Mouse (Mus musculus): ENCODE results near the gene Deup1. TPM values are rescaled to one million over a fixed set of nuclear protein-coding genes. Genes with fewer than 3 reads are reported as not detected.
"Not testable (repeated sequence)": the region's sequence is repeated elsewhere in the genome, so short reads cannot be mapped to it uniquely, and the experiment has no call there.

Gene Deup1
- polyA plus RNA-seq, 1 experiment from 2014 or later = 6.2 TPM

DNA sequence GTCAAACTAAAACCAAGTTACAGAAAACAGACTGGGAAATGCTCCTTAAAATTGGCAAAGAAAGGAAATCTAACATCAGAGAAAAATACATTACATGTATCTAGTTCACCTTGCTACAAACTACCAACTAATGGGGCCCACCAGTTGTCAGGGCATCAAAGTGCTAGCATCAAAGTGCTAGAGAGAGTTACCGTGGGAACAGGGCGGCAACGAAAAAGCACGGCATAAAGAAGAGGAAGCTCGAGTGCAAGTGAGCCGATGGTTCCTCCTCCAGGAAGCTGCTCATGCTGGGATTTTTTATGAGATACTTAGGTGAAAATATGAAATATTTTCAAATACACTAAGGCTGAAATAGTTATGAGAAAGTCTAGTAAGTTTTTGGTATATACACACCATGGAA, 47.6 kb downstream of the Deup1 start:
- no peak overlapping the region for H3K9ac ChIP-seq (ENCODE audit: low read depth, low read length)
- DNase-seq (ENCODE audit: low spot score) = no peak
- H3K4me3 ChIP-seq (ENCODE audit: low read depth, low read length) = no peak overlapping the region
- H3K4me2 ChIP-seq (replicated peaks; ENCODE audit: low read depth, low read length) = no peak overlapping the region
- H3K36me3 ChIP-seq (ENCODE audit: control insufficient read depth, insufficient read depth, low read length) = no peaks in the 10 kb centered on the region
- no peak for ATAC-seq (ENCODE audit: low FRiP score)
- no peaks in the 10 kb centered on the region for H3K27me3 ChIP-seq (ENCODE audit: control insufficient read depth, insufficient read depth, low read length)
- H3K27ac ChIP-seq (ENCODE audit: low read depth, low read length) = no peak overlapping the region
- WGBS = 66% methylated on average over 6 of the region's 6 CpGs
- no peaks in the 10 kb centered on the region for H3K9me3 ChIP-seq (ENCODE audit: control insufficient read depth, low read length)
- H3K4me1 ChIP-seq (replicated peaks; ENCODE audit: control insufficient read depth, insufficient read depth, low read length) = no peaks in the 10 kb centered on the region

DNA sequence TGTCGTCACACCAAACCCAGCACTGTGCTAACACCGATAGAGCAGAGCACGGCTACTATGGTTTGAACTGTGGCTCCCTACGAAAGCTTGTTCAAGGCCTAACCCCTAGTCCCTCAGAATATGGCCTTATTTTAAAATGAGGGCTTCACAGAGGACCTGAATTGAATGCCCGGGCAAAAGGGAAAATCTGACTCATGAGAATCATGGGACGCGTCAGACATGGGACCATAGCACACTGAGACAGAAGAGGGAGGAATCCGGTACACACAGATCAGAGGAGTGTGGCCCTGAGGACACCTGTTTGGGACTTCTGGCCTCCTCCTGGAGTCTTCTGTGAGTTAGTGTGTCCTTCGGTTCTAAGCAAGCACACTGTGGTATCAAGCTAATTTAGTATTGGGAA, 48.8 kb downstream of the Deup1 start:
- DNase-seq (ENCODE audit: low spot score) (no peak), ATAC-seq (ENCODE audit: low FRiP score) (no peak)
- Histone ChIP-seq H3K4me2 (replicated peaks; ENCODE audit: low read depth, low read length) (no peak overlapping the region), H3K4me3 (ENCODE audit: low read depth, low read length) (no peak overlapping the region), H3K4me1 (replicated peaks; ENCODE audit: control insufficient read depth, insufficient read depth, low read length) (no peaks in the 10 kb centered on the region), H3K27ac (ENCODE audit: low read depth, low read length) (no peak overlapping the region), H3K9me3 (ENCODE audit: control insufficient read depth, low read length) (no peaks in the 10 kb centered on the region), H3K36me3 (ENCODE audit: control insufficient read depth, insufficient read depth, low read length) (no peaks in the 10 kb centered on the region), H3K9ac (ENCODE audit: low read depth, low read length) (no peak overlapping the region), H3K27me3 (ENCODE audit: control insufficient read depth, insufficient read depth, low read length) (no peaks in the 10 kb centered on the region)
- WGBS = 94% methylated on average over 9 of the region's 9 CpGs

DNA sequence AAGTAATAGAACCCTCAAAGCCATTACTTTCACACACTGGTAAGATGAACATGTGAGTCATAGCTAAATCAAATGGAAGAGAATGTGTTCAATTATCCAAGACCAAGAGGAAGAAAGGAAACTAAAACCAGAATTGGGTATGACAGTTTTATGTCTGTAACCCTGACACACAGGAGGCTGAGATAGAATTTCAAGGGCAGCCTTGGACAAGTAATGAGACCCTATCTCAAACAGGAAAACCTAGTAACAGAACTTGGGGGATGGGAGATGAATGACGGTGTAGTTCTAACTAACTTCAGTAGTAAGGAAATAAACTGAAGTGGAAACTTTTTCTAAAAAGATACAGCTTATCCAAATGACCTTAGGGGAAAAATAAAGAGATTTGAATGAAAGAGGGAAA, 49.3 kb downstream of the Deup1 start:
- 75% methylated on average over 1 of the region's 1 CpGs for WGBS

DNA sequence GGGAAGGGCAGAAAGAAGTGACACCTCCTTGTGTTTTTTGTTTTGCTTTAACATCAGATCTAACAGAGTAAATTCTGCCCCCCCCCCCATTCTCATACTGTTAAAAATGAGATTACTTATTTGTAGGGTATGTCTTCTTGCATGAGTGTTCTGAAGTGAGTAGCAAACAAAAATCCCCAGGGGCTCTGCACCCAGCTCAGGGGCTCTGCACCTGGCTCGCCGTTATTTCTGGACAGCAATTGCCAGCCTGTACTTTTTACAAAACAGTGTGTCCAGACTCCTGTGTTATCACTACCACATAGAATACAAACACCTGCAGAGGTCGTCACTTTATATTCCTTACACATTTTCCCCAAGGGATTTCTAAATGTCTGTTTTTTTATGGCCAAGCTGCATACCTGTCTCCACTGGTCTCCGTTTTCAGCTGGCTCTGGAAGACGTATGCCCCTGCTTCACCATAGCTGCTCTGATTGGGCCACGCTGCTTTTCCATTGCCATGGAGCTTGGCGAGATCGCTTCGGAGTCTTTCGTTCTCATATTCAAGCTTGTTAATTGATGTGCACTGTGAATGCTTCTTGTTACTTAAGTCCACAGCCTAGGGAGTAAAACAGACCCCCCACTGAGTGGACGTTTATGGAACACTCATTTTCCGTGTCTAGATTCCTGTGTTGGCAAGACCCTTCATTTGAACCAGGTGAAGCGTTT, 52.8 kb downstream of the Deup1 start:
- no peak overlapping the region for H3K27ac ChIP-seq (ENCODE audit: low read depth, low read length)
- H3K27me3 ChIP-seq (ENCODE audit: control insufficient read depth, insufficient read depth, low read length) = no peaks in the 10 kb centered on the region
- DNase-seq (ENCODE audit: low spot score) (no peak), ATAC-seq (ENCODE audit: low FRiP score) (no peak)
- H3K36me3 ChIP-seq (ENCODE audit: control insufficient read depth, insufficient read depth, low read length) = no peaks in the 10 kb centered on the region
- no peaks in the 10 kb centered on the region for H3K9me3 ChIP-seq (ENCODE audit: control insufficient read depth, low read length)
- no peak overlapping the region for H3K4me3 ChIP-seq (ENCODE audit: low read depth, low read length)
- H3K9ac ChIP-seq (ENCODE audit: low read depth, low read length) = no peak overlapping the region
- no peaks in the 10 kb centered on the region for H3K4me1 ChIP-seq (replicated peaks; ENCODE audit: control insufficient read depth, insufficient read depth, low read length)
- 82% methylated on average over 13 of the region's 13 CpGs for WGBS
- no peak overlapping the region for H3K4me2 ChIP-seq (replicated peaks; ENCODE audit: low read depth, low read length)

More for the DNA sequence above, 49.3 kb downstream of the Deup1 start:
- H3K4me3 ChIP-seq (ENCODE audit: low read depth, low read length) = no peak overlapping the region
- no peak overlapping the region for H3K4me2 ChIP-seq (replicated peaks; ENCODE audit: low read depth, low read length)
- DNase-seq (ENCODE audit: low spot score) (no peak), ATAC-seq (ENCODE audit: low FRiP score) (no peak)
- no peaks in the 10 kb centered on the region for H3K4me1 ChIP-seq (replicated peaks; ENCODE audit: control insufficient read depth, insufficient read depth, low read length)
- no peak overlapping the region for H3K9ac ChIP-seq (ENCODE audit: low read depth, low read length)
- H3K27me3 ChIP-seq (ENCODE audit: control insufficient read depth, insufficient read depth, low read length) = no peaks in the 10 kb centered on the region
- no peak overlapping the region for H3K27ac ChIP-seq (ENCODE audit: low read depth, low read length)
- H3K9me3 ChIP-seq (ENCODE audit: control insufficient read depth, low read length) = no peaks in the 10 kb centered on the region
- no peaks in the 10 kb centered on the region for H3K36me3 ChIP-seq (ENCODE audit: control insufficient read depth, insufficient read depth, low read length)

DNA sequence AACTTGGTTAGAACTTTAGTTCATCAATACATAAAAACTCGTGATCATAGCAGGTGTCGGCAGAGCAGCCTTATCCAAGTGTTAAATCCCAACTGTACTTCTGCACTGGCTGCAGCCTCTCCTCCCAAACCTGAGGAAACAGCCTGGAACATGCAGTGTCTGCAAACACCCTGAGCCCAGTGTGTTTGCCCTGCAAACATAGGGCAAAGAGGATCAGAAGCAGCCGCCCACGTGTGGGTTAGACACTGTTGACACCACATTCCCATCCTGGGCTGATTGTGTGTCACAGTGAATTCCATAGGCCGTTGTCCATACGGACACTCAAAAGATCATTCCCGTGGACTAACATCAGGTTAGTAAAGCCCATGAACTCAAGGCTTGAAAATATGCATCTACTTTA, 65.4 kb downstream of the Deup1 start:
- Histone ChIP-seq H3K4me2 (replicated peaks; ENCODE audit: low read depth, low read length) (no peak overlapping the region), H3K27me3 (ENCODE audit: control insufficient read depth, insufficient read depth, low read length) (no peaks in the 10 kb centered on the region), H3K9me3 (ENCODE audit: control insufficient read depth, low read length) (no peaks in the 10 kb centered on the region), H3K9ac (ENCODE audit: low read depth, low read length) (no peak overlapping the region), H3K36me3 (ENCODE audit: control insufficient read depth, insufficient read depth, low read length) (no peaks in the 10 kb centered on the region), H3K27ac (ENCODE audit: low read depth, low read length) (no peak overlapping the region), H3K4me1 (replicated peaks; ENCODE audit: control insufficient read depth, insufficient read depth, low read length) (no peaks in the 10 kb centered on the region), H3K4me3 (ENCODE audit: low read depth, low read length) (no peak overlapping the region)
- DNase-seq (ENCODE audit: low spot score) = no peak
- no peak for ATAC-seq (ENCODE audit: low FRiP score)
- WGBS = 86% methylated on average over 7 of the region's 7 CpGs

DNA sequence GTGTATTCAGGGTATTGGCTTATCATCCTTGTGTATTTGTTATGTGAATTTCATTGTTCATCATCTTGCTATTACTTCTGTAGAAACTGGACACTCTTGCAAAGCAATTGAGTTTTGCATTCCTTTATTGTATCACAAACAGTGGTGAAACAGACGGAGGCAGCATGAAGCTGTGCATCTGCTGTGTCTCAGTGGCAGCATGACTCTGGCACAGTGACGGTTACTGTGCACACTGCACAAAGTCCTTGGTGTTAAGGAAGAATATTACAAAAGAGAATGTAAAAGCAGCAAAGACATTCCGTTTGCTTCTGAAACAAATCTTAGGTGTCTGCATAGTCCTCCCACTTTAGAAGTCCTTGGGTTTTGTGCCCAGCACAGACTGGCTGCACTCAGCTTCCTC, 67.3 kb downstream of the Deup1 start:
- no peak overlapping the region for H3K27ac ChIP-seq (ENCODE audit: low read depth, low read length)
- no peak overlapping the region for H3K9ac ChIP-seq (ENCODE audit: low read depth, low read length)
- H3K36me3 ChIP-seq (ENCODE audit: control insufficient read depth, insufficient read depth, low read length) = no peaks in the 10 kb centered on the region
- no peaks in the 10 kb centered on the region for H3K4me1 ChIP-seq (replicated peaks; ENCODE audit: control insufficient read depth, insufficient read depth, low read length)
- no peak overlapping the region for H3K4me2 ChIP-seq (replicated peaks; ENCODE audit: low read depth, low read length)
- no peaks in the 10 kb centered on the region for H3K27me3 ChIP-seq (ENCODE audit: control insufficient read depth, insufficient read depth, low read length)
- no peaks in the 10 kb centered on the region for H3K9me3 ChIP-seq (ENCODE audit: control insufficient read depth, low read length)
- ATAC-seq (ENCODE audit: low FRiP score) (no peak), DNase-seq (ENCODE audit: low spot score) (no peak)
- 83% methylated on average over 3 of the region's 3 CpGs for WGBS
- H3K4me3 ChIP-seq (ENCODE audit: low read depth, low read length) = no peak overlapping the region

DNA sequence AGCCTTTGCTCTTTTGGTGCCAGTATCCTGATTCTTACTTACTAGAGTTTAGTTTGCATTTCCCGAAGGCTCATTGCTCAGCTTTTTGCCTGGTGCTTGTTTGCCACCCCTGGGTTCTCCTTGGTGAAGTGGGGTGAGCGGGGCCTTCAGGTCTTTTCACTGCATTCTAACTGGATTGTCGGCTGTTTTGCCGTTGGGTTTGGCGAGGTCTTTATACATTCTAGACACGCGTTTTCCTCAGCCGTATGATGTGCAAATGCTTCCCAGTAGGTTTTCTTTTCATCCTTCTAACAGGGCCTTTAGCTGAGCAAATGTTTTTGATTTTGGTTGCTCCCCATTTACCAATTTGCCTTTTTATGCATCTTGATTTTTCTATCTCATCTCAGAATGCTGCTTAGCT, 74.4 kb downstream of the Deup1 start:
- Histone ChIP-seq H3K4me3 (ENCODE audit: low read depth, low read length) (no peak overlapping the region), H3K4me2 (replicated peaks; ENCODE audit: low read depth, low read length) (no peak overlapping the region), H3K9ac (ENCODE audit: low read depth, low read length) (no peak overlapping the region), H3K27me3 (ENCODE audit: control insufficient read depth, insufficient read depth, low read length) (no peaks in the 10 kb centered on the region), H3K36me3 (ENCODE audit: control insufficient read depth, insufficient read depth, low read length) (no peaks in the 10 kb centered on the region), H3K9me3 (ENCODE audit: control insufficient read depth, low read length) (no peaks in the 10 kb centered on the region), H3K4me1 (replicated peaks; ENCODE audit: control insufficient read depth, insufficient read depth, low read length) (no peaks in the 10 kb centered on the region), H3K27ac (ENCODE audit: low read depth, low read length) (no peak overlapping the region)
- 82% methylated on average over 8 of the region's 8 CpGs for WGBS
- ATAC-seq (ENCODE audit: low FRiP score) (no peak), DNase-seq (ENCODE audit: low spot score) (no peak)

DNA sequence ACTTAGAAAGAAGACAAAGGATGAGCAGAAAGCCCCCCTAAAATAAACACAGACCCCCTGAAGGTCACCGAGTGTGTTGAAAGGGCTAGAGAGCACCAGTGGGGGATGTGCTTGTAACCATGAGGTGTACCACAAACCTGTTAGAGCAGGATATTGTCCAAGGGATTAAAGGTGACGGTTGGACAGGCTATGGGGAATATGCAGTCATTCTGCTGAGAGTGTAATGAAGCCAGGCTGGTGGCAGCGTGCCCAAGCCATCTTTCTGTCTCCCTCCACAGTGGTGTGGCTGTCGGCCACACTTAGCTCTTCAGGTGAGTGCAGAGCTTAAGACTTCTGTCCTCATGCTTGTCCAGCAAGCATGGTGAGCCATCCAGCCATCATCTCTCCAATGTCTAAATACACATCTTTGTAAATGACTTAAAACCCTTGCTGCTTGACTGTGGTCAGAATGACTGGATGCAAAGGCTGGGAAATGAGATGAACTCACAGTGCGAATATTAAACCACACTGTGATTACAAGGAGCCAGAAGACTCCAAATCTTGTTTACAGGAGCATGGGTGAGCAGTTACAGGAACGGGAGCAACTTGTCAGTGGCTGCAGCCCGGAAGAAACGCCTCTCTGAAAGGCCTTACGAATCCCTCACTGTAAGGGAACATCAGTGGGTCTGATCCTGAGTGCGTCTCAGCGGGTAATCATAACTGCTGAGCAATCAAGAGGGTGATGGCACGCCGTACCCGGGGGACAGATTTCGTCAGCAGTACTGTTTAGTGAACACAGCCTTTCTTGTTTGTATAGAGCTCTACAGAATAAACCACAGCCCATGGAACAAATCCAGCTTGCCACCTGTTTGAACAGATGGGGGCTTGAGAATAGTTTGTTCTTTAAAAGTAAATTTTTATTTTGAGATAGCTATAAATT, 75.5 kb downstream of the Deup1 start:
- Histone ChIP-seq H3K9me3 (ENCODE audit: control insufficient read depth, low read length) (no peaks in the 10 kb centered on the region), H3K27me3 (ENCODE audit: control insufficient read depth, insufficient read depth, low read length) (no peaks in the 10 kb centered on the region), H3K36me3 (ENCODE audit: control insufficient read depth, insufficient read depth, low read length) (no peaks in the 10 kb centered on the region), H3K4me2 (replicated peaks; ENCODE audit: low read depth, low read length) (no peak overlapping the region), H3K27ac (ENCODE audit: low read depth, low read length) (no peak overlapping the region), H3K4me1 (replicated peaks; ENCODE audit: control insufficient read depth, insufficient read depth, low read length) (no peaks in the 10 kb centered on the region), H3K9ac (ENCODE audit: low read depth, low read length) (no peak overlapping the region), H3K4me3 (ENCODE audit: low read depth, low read length) (no peak overlapping the region)
- no peak for ATAC-seq (ENCODE audit: low FRiP score)
- no peak for DNase-seq (ENCODE audit: low spot score)
- 87% methylated on average over 15 of the region's 15 CpGs for WGBS

DNA sequence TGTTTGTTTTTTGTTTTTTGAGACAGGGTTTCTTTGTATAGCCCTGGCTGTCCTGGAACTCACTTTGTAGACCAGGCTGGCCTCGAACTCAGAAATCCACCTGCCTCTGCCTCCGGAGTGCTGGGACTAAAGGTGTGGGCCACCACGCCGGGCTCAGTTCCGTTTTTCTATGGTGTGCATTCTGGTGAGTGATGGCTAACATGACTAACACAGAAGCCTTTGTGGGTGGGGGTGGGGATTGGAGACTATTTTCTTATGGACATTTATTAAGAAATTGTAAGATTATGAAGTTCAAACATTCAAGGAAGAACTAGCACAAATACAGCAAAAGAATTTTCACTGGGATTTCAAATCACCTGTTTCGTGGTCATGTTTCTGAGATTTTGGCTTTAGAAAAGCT, 76.7 kb downstream of the Deup1 start:
- ATAC-seq (ENCODE audit: low FRiP score); H3K4me1 ChIP-seq (replicated peaks; ENCODE audit: control insufficient read depth, insufficient read depth, low read length): not testable (repeated sequence)

More for the DNA sequence above, 76.7 kb downstream of the Deup1 start:
- DNase-seq (ENCODE audit: low spot score); H3K36me3 ChIP-seq (ENCODE audit: control insufficient read depth, insufficient read depth, low read length); H3K4me3 ChIP-seq (ENCODE audit: low read depth, low read length); H3K4me2 ChIP-seq (replicated peaks; ENCODE audit: low read depth, low read length); H3K27me3 ChIP-seq (ENCODE audit: control insufficient read depth, insufficient read depth, low read length); H3K9me3 ChIP-seq (ENCODE audit: control insufficient read depth, low read length); H3K27ac ChIP-seq (ENCODE audit: low read depth, low read length); H3K9ac ChIP-seq (ENCODE audit: low read depth, low read length): not testable (repeated sequence)
- 93% methylated on average over 6 of the region's 6 CpGs for WGBS
